Mouse (Mus musculus) heart, adult 2 months (tissue): ENCODE measurements around the gene Gabpb1. TPM values are rescaled to one million over a fixed set of nuclear protein-coding genes. Genes with fewer than 3 reads are reported as not detected.

Experiments used
- DNase-seq, 2 experiments: peaks; one replicate each; pipeline ENCODE4 v3.0.0; 2021
- H3K27ac ChIP-seq: fragments of 200-600 bp; 2 replicates; pipeline ENCODE4 v1.8.1; 2022
- H3K27me3 ChIP-seq: fragments of 200-500 bp; 2 replicates; pipeline ENCODE4 v1.6.1; 2012; ENCODE audit warnings: mild to moderate bottlenecking, low read length, inconsistent platforms, mixed read lengths; ENCODE audit not compliant: control insufficient read depth, insufficient read depth
- H3K36me3 ChIP-seq: fragments of 200-500 bp; 2 replicates; pipeline ENCODE4 v1.6.1; 2012; ENCODE audit warnings: low read length, inconsistent platforms; ENCODE audit not compliant: control insufficient read depth, insufficient read depth
- H3K4me1 ChIP-seq: fragments of 200-500 bp; 2 replicates; pipeline ENCODE4 v1.6.1; 2011; ENCODE audit warnings: low read length; ENCODE audit not compliant: control insufficient read depth, insufficient read depth
- H3K4me3 ChIP-seq: fragments of 200-600 bp; 2 replicates; pipeline ENCODE4 v1.8.1; 2022
- H3K79me2 ChIP-seq: fragments of 200-500 bp; replicated peaks from 2 replicates; pipeline ENCODE4 v1.6.1; 2012; ENCODE audit warnings: mild to moderate bottlenecking, inconsistent platforms, low read length, moderate library complexity, mixed read lengths; ENCODE audit not compliant: control insufficient read depth, insufficient read depth
- H3K9ac ChIP-seq: fragments of 200-500 bp; 2 replicates; pipeline ENCODE4 v1.6.1; 2012; ENCODE audit warnings: low read depth, mild to moderate bottlenecking, control low read depth, inconsistent platforms, low read length, mixed read lengths
- CTCF ChIP-seq: fragments of 200-600 bp; IDR thresholded peaks from 2 replicates; pipeline ENCODE4 v1.8.1; 2022; ENCODE audit warnings: antibody characterized with exemption, mild to moderate bottlenecking, moderate library complexity
- EP300 ChIP-seq: fragments of 200-500 bp; IDR thresholded peaks from 2 replicates; pipeline ENCODE4 v1.6.1; 2011; ENCODE audit warnings: low read depth, low read length, control low read depth; ENCODE audit not compliant: insufficient read depth
- POLR2A ChIP-seq: fragments of 200-500 bp; IDR thresholded peaks from 2 replicates; pipeline ENCODE4 v1.6.1; 2011; ENCODE audit warnings: mild to moderate bottlenecking, low read depth, low read length, control low read depth; ENCODE audit not compliant: insufficient read depth
- WGBS: fragments of 180-500 bp; shearing (Covaris S2); methylation state at CpG from one replicate; pipeline ENCODE4 v1.1.7; 2018; 5-methylcytosine and 5-hydroxymethylcytosine counted together
- intact Hi-C: fragments of 180-260 bp; cut with DNase I; formaldehyde crosslinking; loops from one replicate; pipeline ENCODE4 v1.15.1; 2025
- polyA plus RNA-seq: library from polyadenylated mRNA; depleted of rRNA; stranded (reverse); fragments of >200 nt; gene quantifications from 2 replicates; pipeline ENCODE4 v1.2.3, GENCODE M21; 2012
- total RNA-seq, 2 experiments: library from RNA; stranded (reverse); gene quantifications; 2 replicates each; pipeline ENCODE4 v1.2.3; 2021

Gene Gabpb1
- total and polyA plus RNA-seq, 3 experiments = 5.8 to 13.1 (median 10.6) TPM

GRCm38 (mm10) chr2:126598359-126598758, 77.8 kb downstream of the Gabpb1 start:
- TF ChIP-seq EP300 (no peak), CTCF (0 out of 2 replicates have a peak, but pooled peaks have one; percentile 8), POLR2A (no peak)
- 62% methylated on average over 2 of the region's 2 CpGs for WGBS
- intact Hi-C loops = loop anchor here (2.0 to 5.0 kb wide), 2 partner anchors 64 to 409 kb away; partner anchors contain the start of gene Ap4e1
- Histone ChIP-seq H3K9ac (no peak overlapping the region), H3K36me3 (no peaks in the 10 kb centered on the region), H3K4me1 (peaks cover 11% of the 10 kb centered on the region), H3K27ac (no peak overlapping the region; the same call in 1 of the 2 replicates), H3K27me3 (no peaks in the 10 kb centered on the region), H3K79me2 (no peaks in the 10 kb centered on the region), H3K4me3 (no peak overlapping the region)
- DNase-seq = no peak

- Histone ChIP-seq H3K27me3 (no peaks in the 10 kb centered on the region), H3K36me3 (no peaks in the 10 kb centered on the region), H3K9ac (no peak overlapping the region), H3K4me3 (no peak overlapping the region), H3K4me1 (peaks cover 11% of the 10 kb centered on the region), H3K27ac (peak overlapping the region; percentile 32), H3K79me2 (no peaks in the 10 kb centered on the region)
- WGBS = 69% methylated on average over 20 of the region's 20 CpGs
- no peak for TF ChIP-seq EP300
- peak; percentile 32; the same call in 1 of the 2 replicates for TF ChIP-seq POLR2A
- TF ChIP-seq CTCF = no peak
- DNase-seq = peak in 1 of 2 experiments; percentile 22
- intact Hi-C loops = loop anchor here (2.0 to 5.0 kb wide), 2 partner anchors 65 to 410 kb away; partner anchors contain the start of gene Ap4e1
These were observed 78.6 kb downstream of the Gabpb1 start for GRCm38 (mm10) chr2:126597279-126598241.

GRCm38 (mm10) chr2:126596347-126597072, 79.6 kb downstream of the Gabpb1 start:
- Histone ChIP-seq H3K79me2 (no peaks in the 10 kb centered on the region), H3K4me1 (peaks cover 11% of the 10 kb centered on the region), H3K4me3 (no peak overlapping the region), H3K9ac (no peak overlapping the region), H3K27me3 (no peaks in the 10 kb centered on the region), H3K27ac (peak overlapping the region; percentile 32), H3K36me3 (no peaks in the 10 kb centered on the region)
- no peak for DNase-seq
- intact Hi-C loops = loop anchor here (5.0 kb wide), 1 partner anchor 411 kb away; the partner anchor contains the start of gene Ap4e1
- no peak for TF ChIP-seq EP300
- TF ChIP-seq CTCF = 0 out of 2 replicates have a peak, but pooled peaks have one; percentile 17
- no peak for TF ChIP-seq POLR2A
- WGBS = 98% methylated on average over 7 of the region's 7 CpGs

- intact Hi-C loops = loop anchor here (1.0 to 2.0 kb wide), 2 partner anchors 69 to 189 kb away; partner anchors contain the start of gene Usp50
- no peaks in the 10 kb centered on the region for H3K79me2 ChIP-seq
- TF ChIP-seq POLR2A (0 out of 2 replicates have a peak, but pooled peaks have one; percentile 9), EP300 (0 out of 2 replicates have a peak, but pooled peaks have one; percentile 30), CTCF (peak; percentile 93)
- H3K9ac ChIP-seq = peak overlapping the region; percentile 4
- H3K36me3 ChIP-seq = no peaks in the 10 kb centered on the region
- peak overlapping the region; percentile 22 for H3K4me3 ChIP-seq
- H3K4me1 ChIP-seq = peaks cover 11% of the 10 kb centered on the region
- H3K27ac ChIP-seq = peak overlapping the region; percentile 21
- WGBS = 19% methylated on average over 26 of the region's 26 CpGs
- DNase-seq = peak; percentile 69 to 81
- no peaks in the 10 kb centered on the region for H3K27me3 ChIP-seq
These were observed 82.1 kb downstream of the Gabpb1 start for GRCm38 (mm10) chr2:126593831-126594610.

DNA sequence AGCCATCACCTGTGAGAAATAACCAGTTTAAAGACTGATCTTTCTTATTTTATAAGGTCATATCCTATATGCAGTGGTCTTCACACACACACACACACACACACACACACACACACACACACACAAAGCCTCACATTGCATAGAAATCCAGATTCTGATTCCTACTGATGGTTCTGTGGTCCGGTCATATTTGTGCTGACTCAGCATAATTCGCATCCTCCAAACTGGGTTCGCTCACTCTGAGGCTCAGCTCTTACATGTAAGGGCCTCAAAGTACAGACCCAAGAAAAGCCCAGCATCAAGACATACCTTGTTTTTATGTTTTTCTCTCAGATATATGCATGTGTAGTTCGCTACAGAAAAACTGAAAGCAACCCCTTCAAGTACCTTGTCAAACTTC, 84.8 kb downstream of the Gabpb1 start:
- Histone ChIP-seq H3K36me3 (no peaks in the 10 kb centered on the region), H3K4me3 (no peak overlapping the region), H3K27ac (no peak overlapping the region), H3K27me3 (no peaks in the 10 kb centered on the region), H3K4me1 (no peaks in the 10 kb centered on the region; the same call in 1 of the 2 replicates), H3K79me2 (no peaks in the 10 kb centered on the region), H3K9ac (no peak overlapping the region)
- no peak for TF ChIP-seq CTCF
- TF ChIP-seq EP300 = no peak
- no peak for TF ChIP-seq POLR2A
- WGBS = 81% methylated on average over 4 of the region's 4 CpGs
- intact Hi-C loops = no loop called here
- DNase-seq = no peak
